Mouse (Mus musculus): ENCODE data around the gene Gtf2h1.
A peak's percentile ranks its signal among the peaks of the same experiment; 100 is the strongest.

The Gtf2h1 gene

DNA sequence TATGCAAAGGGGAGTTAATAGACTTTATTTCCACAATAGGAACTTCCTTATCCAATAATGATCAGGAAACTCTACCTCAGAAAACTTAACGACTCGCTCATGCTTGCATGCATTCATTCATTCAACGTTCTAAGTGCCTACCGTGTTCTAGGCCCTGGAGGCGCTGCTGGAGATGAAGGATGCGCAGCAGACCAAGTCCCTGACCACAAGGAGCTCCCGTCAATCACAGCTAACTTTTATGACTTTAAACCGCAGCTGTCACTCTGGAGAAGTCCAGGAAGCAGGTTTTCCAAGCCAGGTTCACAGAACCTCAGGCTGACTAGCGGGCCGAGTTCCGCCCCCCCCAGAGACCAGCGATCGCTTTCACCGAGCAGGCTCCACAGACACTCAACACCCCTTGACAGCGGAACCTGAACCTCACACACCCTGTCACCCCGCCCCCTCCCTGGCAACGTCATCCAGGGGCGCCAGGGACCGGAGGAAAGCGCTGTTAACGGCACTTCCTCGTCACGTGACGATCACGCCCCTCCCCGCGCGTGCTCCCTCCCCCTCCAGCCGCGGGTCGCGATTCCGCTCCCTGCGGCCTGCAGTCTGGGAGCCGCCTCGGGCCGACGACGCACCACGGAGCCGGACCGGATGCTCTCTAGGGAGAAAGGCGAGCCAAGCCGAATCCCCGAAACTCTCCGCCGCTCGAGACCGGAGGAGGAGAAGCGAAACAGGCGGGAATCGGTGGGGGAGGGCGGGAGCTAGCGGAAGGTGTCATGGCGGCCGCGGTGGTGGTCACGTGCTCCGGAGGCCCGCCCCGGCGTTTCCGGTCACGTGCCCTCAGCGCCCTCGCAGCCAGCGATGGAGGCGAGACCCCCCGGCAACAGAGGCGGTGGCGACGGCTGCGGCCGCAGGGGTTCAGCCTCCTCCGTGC is at the start of gene Gtf2h1, which contains the start of gene Hps5:
Gene Gtf2h1 (plus strand): TSS at position 817 of the 919 bp plus-strand sequence.
Gene Hps5 (minus strand): TSS at position 778 of the 919 bp plus-strand sequence.
- DNase-seq: peak; percentile 98

DNA sequence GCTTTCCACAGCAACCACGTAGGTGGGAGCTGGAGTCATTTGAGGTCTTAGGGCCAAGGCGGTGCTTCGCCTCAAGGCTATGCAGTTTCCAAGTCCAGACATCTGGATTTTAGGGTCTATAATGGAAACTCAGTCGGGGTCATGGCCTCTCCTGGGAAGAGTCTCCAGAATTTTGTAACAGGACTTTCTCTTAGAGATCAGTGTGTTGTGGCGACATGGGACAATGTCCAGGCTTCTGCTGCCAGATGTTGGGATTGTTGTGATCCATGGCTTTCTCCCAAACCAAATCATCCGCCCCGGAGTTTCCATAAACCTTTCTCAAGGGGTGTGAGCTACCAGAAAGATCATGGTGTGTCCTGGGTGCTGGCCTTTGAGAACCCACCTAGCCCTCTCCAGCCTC is 49.5 kb upstream of the Gtf2h1 start:
- DNase-seq: no peak

DNA sequence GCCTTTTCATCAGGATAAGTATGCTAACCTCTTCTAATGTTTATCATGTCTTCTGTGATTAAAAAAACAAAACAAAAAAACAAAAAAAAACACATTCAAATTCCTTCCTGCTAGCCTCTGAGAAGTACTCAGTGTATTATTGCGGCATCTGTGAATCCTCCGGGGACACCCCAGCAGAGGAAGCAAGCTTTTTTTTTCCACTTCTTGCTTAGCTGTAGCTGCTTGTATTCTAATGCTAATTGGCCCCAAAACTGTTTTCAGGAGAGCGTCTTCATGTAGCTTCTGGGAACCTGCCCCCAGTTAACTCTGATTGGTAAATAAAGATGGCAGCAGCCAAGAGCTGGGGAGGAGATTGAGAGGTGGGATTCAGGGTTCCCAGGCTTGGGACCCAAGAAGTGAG is 47.4 kb upstream of the Gtf2h1 start:
- no peak for DNase-seq

DNA sequence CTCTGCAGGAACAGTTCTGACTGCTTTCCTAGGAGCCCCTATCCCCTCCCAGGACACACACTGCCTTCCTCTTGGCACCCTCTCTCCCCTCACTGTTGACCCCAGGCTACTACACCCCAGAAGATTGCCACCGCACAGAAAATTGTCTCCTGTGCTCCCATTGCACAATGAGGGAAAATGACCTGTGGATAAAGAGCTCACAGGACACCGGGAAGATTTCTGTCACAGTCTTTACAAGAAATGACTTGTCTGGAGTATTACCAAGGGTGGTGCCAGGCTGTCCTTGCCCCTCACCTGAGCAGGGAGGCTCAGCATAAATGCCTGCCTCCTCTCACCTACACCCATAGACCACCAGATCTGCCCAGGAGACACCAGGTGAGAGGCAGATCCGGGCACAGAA is 44.4 kb upstream of the Gtf2h1 start, which contains the start of gene Saa2:
Gene Saa2 (plus strand): TSS at position 301 of the 400 bp plus-strand sequence.
- no peak for DNase-seq

DNA sequence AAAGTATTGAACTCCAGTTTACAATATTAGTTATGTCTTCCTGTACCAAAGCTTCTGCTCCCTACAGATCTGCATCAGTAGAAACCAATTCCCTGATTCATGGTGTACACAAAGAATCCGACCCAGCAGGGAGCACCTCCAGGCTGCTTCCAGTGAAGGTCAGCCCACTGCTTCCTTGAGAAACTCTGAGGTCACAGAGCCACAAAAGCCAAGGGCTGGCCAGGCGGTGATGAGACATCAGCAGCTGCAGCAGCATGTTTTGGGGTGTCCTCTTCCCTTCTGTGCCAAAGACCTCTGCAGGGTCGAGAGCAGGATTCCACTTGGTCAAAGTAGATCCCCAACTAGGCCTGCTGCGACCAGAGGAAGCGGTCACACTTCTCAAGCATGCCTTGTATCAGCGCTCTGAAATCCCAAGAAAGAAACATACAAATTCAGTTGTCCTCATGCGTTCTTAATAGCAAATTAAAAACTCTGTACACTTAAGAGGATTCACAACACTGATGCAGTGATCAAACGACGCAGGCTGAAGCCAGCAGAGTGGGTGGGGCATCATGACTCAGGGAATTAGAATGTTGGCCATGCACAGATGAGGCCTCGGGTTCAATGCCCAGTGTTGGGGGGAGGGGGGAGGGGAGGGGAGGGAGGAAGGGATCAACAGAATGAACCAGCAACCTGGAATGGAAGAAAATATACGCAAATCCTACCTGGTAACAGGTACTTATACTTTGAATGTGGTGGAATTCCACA is 34.7 kb upstream of the Gtf2h1 start:
- DNase-seq: no peak

DNA sequence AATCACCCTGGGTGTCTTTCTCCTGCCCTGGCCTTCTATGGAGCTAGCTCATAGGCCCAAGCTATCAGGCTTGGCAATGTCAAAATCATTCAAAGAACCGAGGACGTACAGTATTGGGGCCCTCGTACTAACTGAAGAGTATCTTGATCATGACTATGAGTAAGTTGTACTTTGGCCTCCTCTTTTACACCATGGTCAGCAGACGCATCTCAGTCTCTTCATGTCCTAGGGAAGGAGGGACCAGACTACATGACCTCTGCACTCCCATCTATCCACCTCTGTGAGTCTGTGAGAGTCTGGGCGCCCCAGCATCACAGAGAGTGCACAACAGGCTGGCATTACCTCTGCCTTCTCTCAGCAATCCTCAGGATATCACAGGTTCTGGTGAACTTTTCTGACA is 33.3 kb upstream of the Gtf2h1 start:
- DNase-seq: no peak

DNA sequence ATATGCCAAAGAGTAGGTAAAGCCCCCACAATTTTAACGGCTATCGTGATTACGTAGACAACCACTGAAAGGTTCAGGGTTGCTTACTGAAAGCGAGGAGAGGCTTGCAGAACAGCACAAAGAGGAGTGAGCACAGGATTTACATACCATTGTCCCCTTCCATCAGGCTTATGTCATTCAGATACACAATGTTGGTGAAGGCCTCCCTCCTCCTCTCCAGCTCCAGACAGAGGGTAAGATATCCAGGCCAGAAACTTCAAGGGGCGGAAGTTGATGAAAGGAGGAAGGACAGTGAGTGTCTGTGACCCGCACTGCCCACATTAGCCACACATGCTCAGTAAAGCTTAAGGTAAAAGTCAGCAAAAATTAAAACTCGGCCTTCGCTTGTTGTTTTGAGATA is 31.2 kb upstream of the Gtf2h1 start:
- DNase-seq: no peak

DNA sequence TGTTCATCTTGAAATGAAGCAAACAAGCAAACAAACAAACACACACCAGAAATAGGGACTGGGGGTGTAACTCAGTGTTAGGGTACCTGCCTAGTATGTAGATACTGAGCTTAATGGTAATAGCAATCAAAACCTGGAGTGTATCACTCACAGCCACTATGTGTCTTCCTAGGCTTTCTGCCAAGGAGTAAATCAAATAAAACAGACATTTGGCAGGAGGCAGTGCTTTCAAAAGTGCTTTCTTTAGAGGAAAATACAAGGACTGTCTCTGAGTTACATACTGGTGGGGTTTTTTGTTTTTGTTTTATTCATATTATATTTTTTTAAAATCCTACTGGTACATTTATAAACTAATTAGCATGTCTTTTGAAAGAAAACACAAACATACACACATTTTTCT is 28.5 kb upstream of the Gtf2h1 start:
- no peak for DNase-seq

DNA sequence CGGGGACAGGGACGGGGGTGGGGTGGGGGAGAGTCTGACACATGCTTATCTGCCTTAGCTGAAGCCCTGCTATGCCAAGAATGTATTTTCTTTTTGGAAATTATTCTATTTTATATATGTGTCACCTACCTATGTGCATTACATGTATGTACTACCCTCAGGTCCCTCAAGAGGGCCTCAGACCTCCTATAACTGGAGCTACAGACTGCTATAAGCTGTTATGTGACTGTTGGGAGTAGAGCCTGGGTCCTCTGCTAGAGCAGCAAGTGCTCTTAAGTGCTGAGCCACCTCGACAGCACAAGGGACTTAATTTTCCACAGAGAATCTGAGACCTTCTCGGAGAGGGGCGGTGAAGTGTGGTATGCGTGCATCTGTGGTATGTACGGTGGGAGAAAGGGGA is 27.5 kb upstream of the Gtf2h1 start:
- no peak for DNase-seq

DNA sequence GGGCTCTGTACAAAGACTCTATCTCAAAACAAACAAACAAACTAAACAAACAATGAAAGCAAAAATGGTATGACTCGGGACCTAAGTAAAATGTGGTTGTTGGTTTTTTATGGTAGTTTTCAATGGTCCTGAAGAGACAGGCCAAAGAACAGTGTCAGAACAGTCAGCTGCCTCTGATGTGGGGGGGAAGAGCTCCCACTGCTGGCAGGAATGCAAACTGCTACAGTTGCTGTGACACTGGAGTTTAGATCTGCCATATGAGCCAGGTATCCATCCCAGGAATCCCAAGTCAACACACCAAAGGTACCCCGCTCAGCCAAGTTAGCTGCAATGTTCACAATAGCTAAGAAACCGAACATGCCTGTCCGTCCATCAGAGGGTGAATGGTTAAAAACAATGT is 25.2 kb upstream of the Gtf2h1 start:
- DNase-seq: peak in 1 of 2 experiments; percentile 67

DNA sequence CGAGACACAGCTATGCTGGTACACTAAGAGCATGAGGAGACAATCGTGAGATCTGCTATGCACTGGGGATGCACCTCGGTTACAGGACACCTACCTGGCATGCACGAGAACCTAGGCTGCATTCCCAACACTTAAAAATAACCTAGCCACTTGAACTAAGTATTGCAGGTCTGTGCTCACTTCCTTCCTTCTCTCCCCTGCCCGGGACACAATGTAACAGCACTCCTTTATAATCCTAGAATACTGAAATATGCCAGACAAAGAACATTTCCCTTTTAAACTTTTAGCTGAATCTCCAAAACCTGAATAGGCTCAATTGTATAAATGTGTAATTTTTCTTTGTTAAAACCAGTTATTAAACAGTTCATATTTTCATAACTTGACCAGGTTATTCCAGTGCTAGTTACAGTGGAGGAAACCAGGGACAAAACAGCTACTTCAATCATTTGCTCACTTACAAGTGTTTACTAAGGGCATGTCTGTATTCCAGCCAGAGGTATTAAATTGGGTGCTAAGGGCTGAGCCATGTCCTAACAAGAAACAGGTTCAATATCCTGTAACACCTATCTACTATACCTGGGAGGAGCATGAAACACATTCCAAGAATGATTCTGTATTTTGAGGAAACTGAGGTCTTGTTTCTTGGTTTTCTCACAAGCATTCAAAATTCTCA is 6.6 kb upstream of the Gtf2h1 start:
- no peak for DNase-seq

DNA sequence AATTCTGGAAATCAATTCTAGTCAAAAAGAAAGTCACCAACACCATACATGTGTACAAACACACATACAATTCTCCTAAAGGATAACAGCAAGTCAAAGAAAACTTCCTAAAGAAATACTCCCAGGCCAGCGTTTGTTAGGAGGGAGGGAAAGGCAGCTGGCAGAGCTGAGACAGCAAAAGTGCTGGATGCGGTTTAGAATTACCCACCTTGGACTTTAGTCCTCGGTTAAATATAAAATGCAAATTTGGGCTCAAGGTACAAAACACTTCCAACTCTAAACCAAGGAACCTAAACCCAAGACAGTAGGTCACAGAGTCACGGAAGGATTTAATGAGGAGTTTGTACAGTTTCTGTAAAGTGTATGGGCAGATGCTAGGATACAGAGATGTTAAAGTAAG is 2.0 kb upstream of the Gtf2h1 start:
- DNase-seq: peak; percentile 41 to 66

DNA sequence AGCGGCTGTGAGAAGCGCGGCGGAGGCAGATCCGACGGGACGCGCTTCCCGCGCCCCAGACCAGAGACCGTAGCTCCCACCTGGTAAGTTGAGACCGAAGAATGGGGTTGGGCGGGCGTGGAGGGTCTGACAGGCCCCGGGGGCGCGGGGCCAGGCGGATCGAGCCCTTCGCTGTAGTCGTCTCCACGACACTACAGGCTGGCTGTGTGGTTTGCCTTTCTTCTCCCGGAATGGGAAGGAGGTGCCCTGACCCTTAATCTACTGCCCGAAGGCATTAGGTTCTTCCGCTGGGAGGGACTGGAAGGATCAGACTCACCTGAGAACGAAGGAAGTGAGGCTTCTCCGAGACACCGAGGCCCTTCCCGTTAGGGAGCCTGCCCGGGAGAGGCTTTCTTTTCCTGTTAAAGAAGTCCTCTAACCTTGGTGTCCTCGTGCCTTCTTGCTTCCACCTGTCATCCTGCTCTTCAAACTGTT is 340 bp downstream of the Gtf2h1 start:
- no peak for DNase-seq

DNA sequence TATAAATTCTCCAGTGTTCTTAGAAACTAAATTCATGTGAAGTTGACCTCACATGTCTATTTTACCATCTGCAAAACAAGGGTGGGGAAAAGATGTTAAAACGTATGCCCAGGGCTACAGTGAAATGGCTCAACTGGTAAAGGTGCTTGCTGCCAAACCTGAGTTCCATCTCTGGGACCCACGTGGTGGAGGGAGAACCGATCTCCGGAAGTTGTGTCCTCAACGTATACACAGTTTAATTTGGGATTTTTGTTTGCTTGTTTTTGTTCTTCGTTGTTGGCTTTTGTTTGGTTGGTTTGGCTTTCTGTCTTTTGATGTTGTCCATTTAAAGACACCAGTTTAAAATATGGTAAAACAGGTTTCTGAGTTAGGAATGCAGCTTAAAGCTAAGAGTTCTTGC is 876 bp downstream of the Gtf2h1 start:
- no peak for DNase-seq

DNA sequence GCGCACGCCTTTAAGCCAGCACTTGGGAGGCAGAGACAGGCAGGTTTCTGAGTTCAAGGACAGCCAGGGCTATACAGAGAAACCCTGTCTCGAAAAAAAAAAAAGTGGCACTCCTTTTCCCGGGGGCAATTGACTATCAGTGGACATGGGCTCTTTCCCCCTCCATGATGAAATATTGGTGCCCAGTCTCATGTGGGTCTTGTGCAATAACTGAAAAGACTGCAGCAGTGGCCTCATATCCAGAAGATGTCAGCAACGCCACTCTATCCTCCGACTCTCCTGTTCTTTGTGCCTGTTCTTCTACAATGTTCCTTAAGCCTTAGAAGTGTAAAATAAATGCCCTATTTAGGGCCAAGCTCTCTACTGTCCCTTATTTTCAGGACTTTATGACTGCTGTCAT is 14.4 kb downstream of the Gtf2h1 start:
- no peak for DNase-seq

DNA sequence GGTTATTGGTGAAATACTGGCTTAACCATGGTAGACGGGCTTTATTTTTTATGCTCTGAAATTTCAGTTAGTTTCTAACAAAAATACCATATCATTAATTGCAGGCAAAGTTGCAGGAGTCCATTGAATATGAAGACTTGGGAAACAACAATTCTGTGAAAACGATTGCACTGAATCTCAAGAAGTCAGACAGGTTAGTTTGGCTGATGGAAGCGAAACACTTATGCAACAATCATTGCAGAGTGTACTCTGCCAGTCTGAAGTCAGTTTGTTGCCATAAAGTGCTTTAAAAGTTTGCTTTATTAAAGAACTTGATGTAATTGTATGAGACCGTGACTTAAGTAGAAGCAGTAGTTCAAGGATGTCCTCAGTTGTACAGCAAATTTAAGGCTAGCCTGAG is 18.1 kb downstream of the Gtf2h1 start:
- DNase-seq: no peak

DNA sequence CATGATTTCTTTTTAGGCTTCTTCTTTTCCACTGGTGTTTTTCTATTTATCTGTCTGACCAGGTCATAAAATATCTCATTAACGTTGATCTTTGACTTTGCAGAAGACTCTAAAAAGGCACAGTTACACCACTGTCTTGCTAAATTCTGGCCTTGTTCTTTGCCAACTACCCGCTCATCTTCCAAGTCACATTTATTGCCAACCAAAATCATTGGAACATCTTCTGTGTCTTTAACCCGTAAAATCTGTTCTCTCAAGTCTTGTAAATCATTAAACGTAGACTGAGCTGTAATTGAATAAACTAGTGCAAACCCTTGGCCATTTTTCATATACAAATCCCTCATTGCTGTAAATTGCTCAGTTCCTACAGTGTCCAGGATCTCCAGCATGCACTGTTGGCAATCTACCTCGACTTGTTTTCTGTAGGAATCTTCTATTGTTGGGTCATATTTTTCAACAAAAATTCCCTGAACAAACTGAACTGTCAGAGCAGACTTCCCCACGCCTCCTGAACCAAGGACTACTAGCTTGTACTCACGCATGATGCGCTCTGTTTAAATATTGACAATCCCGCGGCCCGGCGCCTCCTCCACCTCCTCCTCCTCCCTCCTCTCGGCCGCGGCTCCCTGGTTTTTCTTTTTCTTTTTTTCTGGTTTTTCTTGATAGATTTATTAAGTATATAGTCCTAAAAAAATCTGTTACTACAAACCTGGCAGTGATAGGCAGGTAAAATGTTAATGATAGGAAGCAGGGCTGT is 25.2 kb downstream of the Gtf2h1 start:
- DNase-seq: peak in 1 of 2 experiments; percentile 71

DNA sequence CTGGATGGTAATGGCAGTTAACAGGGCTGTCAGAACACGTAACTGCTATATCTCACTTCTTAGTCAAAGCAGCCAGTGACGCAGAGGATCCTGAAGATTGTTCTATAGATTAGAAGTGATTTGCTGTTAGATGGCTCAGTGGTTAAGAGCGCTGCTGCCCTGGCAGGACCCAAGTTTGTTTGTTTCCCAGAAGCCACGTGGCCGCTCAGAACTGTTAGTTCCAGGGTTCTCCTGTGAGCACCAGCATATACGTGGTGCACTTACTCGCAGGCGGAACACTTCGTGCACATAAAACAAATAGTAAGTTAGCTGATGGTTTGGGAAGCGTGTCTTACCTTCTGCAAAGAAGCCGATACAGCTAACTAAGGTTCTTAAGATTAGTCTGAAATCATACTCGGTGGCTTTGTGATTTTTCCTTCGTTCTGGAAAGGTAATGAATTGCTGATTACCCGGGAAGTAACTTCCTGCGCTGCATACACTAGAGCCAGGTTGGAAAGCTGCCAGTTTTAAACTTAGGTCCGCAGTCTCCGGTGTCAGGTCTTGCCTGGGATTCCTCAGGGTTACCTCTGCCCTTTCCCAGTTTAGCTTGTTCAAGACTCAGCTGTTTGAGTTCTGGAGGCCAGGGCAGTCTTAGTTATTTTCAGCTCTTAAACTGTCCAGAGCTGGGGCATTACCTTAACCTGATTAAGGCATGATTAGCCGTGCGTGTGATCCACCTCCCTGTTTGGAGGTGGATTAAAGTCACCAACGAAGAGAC is 31.3 kb downstream of the Gtf2h1 start:
- peak; percentile 66 to 85 for DNase-seq

DNA sequence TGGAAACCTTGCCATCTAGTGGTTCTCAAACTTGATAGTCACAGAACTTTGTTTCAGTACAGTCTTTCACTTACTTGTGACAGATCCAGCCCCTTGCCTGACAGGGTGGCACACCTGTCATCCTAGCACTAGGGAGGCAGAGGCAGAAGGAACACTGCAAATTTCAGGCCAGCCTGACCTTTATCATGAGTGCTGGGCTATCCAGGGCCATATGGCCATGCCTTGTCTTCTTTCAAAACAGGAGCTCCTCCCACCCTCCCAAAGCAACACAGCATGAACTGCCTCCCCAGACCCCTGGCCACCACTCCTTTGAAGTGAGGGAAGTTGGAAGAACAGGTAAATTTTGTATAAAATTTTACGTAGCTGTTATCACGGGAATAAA is 31.9 kb downstream of the Gtf2h1 start:
- DNase-seq: no peak

DNA sequence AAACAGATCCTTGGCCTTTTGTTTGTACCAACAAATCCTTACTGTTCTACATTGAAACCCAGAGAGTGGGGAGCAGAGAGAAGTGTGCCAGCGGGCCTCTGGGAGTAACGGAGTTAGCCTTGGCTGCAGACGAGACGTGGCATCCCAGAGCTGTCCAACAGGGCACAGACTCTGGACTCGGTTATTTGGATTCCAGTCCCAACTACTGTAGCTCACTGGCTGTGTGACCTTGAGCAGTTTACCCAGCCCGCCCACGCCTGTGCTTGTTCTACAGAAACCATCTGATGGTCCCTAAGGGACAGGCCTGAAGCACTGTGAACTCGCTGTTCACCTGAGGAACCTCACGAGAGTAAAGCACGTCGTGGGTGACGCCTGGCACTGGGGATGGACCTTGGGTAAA is 34.0 kb downstream of the Gtf2h1 start:
- DNase-seq: peak in 1 of 2 experiments; percentile 52

DNA sequence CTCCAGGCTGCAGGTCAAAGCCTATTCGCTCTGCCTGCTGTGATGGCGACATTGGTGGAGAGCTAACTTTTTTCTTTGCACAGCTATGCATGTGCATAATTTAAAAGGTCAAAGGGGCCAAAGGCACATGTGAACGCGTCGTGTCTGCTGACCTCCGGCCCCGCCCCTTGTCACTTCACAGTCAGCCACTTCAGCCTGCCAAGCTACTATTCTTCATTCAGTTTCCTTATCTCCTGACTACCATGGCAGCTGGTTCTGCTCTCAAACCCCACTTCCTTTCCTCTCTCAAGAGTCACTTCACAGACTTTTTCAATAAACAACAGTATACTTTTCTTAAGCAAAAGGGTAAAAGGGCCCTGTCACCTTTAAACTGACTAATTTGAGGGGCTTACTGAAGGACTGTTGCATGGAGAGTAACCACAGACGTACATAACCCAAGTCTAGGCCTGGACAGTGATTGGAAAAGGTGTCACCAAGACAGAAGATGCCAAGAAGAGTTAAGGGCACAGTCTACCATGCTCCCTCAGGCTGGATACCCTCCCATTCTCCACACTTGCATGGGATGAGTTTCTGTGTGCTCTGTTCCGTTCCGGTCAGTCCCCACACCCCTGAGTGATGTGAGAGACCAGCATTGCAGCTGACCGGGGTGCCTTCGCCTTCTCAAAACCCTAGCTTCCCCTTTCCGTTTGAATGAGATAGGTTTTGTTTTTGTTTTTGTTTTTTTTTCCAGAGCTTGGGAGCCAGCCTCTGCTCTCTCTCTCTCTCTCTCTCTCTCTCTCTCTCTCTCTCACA is 35.1 kb downstream of the Gtf2h1 start:
- no peak for DNase-seq
